9 mouse cellular contexts compared by ENCODE assay signal in the genomic region with DNA sequence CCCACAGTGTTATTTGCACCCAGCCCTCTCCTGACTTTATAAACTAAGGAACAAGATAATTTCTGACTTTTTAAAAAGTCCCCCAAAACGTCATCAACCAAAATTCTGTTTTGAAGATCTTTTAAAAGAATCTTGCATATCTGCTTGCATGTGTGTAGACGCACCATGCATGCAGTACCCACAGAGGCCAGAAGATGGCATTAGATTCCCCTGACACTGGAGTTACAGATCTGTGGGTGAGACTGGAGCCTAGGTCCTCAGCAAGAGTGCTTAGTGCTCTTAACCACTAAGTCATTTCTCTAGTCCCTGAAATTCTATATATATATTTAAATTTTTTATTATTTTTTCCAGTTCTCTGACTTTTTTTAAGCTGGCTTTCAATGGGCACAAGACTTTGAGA.
A peak's percentile ranks its signal among the peaks of the same experiment; 100 is the strongest.
DNase-seq lines count a peak whose midpoint lies in the region; ATAC-seq lines count a peak whose summit lies in the region.
"Had no signal": no experiment of that assay in that cellular context is flagged by ENCODE, and none has a peak within 500 bp of the region (broad histone marks: within the 10 kb centered on the region; RNA-seq: fewer than 3 reads in every experiment).

No protein-coding gene starts in this region.

- H3K27me3 ChIP-seq in forebrain, embryonic 11.5 days (ENCODE audit: control insufficient read depth, insufficient read depth, low read length): no peaks in the 10 kb centered on the region
- H3K27me3 ChIP-seq in forebrain, embryonic 15.5 days: no peaks in the 10 kb centered on the region
- H3K27me3 ChIP-seq in neural tube, embryonic 15.5 days (replicated peaks): no peaks in the 10 kb centered on the region

- H3K4me1 ChIP-seq in forebrain, embryonic 11.5 days (replicated peaks; ENCODE audit: control insufficient read depth, insufficient read depth, low read length): no peaks in the 10 kb centered on the region
- no peaks in the 10 kb centered on the region for H3K4me1 ChIP-seq in forebrain, embryonic 15.5 days
- H3K4me1 ChIP-seq in neural tube, embryonic 15.5 days: no peaks in the 10 kb centered on the region
- H3K4me1 ChIP-seq: midbrain, embryonic 12.5 days had no signal

- no peaks in the 10 kb centered on the region for H3K9me3 ChIP-seq in forebrain, embryonic 11.5 days (ENCODE audit: control insufficient read depth, low read length)
- no peaks in the 10 kb centered on the region for H3K9me3 ChIP-seq in forebrain, embryonic 15.5 days
- H3K9me3 ChIP-seq in neural tube, embryonic 15.5 days (replicated peaks): no peaks in the 10 kb centered on the region
- H3K9me3 ChIP-seq: midbrain, embryonic 12.5 days had no signal

- DNase-seq in forebrain, embryonic 11.5 days (ENCODE audit: low spot score): peak; percentile 78
- DNase-seq in neural tube, embryonic 10.5 days (ENCODE audit: extremely low spot score, low spot score): peak; percentile 69
- peak; percentile 73 for DNase-seq in brain, adult 2 months (ENCODE audit: low read depth, low spot score)
- peak; percentile 53 for DNase-seq in heart, adult 8-10 months (ENCODE audit: low spot score)
- peak; percentile 38 to 64 for DNase-seq in lung, adult 18-20 months
- peak; percentile 7 for DNase-seq in thymus, postnatal 0 days (ENCODE audit: low spot score)

- ATAC-seq in forebrain, embryonic 11.5 days (replicated peaks; ENCODE audit: low FRiP score): no peak
- ATAC-seq in forebrain, embryonic 15.5 days (replicated peaks): no peak
- no peak for ATAC-seq in neural tube, embryonic 15.5 days (ENCODE audit: low FRiP score)

- no peak overlapping the region for H3K27ac ChIP-seq in forebrain, embryonic 11.5 days (ENCODE audit: low read depth, low read length)
- no peak overlapping the region for H3K27ac ChIP-seq in forebrain, embryonic 15.5 days (replicated peaks)
- H3K27ac ChIP-seq in neural tube, embryonic 15.5 days (replicated peaks): no peak overlapping the region
- H3K27ac ChIP-seq: midbrain, embryonic 12.5 days had no signal

- no peak overlapping the region for H3K4me2 ChIP-seq in forebrain, embryonic 11.5 days (ENCODE audit: low read depth, low read length, severe bottlenecking)
- H3K4me2 ChIP-seq in forebrain, embryonic 15.5 days (replicated peaks): no peak overlapping the region
- H3K4me2 ChIP-seq in neural tube, embryonic 15.5 days: no peak overlapping the region
- H3K4me2 ChIP-seq: midbrain, embryonic 12.5 days had no signal

- WGBS in forebrain, embryonic 11.5 days: 30% methylated on average over 2 of the region's 2 CpGs
- WGBS in forebrain, embryonic 15.5 days: 38% methylated on average over 2 of the region's 2 CpGs
- 38% methylated on average over 2 of the region's 2 CpGs for WGBS in neural tube, embryonic 15.5 days

- H3K9ac ChIP-seq in forebrain, embryonic 11.5 days (ENCODE audit: low read length): no peak overlapping the region
- H3K9ac ChIP-seq in forebrain, embryonic 15.5 days (replicated peaks): no peak overlapping the region
- no peak overlapping the region for H3K9ac ChIP-seq in neural tube, embryonic 15.5 days (replicated peaks)
- H3K9ac ChIP-seq: midbrain, embryonic 12.5 days had no signal

- no peak overlapping the region for H3K4me3 ChIP-seq in forebrain, embryonic 11.5 days (ENCODE audit: low read depth, low read length)
- no peak overlapping the region for H3K4me3 ChIP-seq in forebrain, embryonic 15.5 days
- H3K4me3 ChIP-seq in neural tube, embryonic 15.5 days (replicated peaks): no peak overlapping the region
- H3K4me3 ChIP-seq: midbrain, embryonic 12.5 days had no signal

- H3K36me3 ChIP-seq in forebrain, embryonic 11.5 days (ENCODE audit: control insufficient read depth, insufficient read depth, low read length): no peaks in the 10 kb centered on the region
- H3K36me3 ChIP-seq in forebrain, embryonic 15.5 days: no peaks in the 10 kb centered on the region
- no peaks in the 10 kb centered on the region for H3K36me3 ChIP-seq in neural tube, embryonic 15.5 days
- H3K36me3 ChIP-seq: midbrain, embryonic 12.5 days had no signal

Comparison
In these comparisons a context has a peak if more than half of its experiments do, and no peak if none do; other contexts are left out.
1. DNase-seq: peak in every context shown above with its lines; median percentile 78 in forebrain, embryonic 11.5 days; 73 in brain, adult 2 months; 69 in neural tube, embryonic 10.5 days; 53 in heart, adult 8-10 months; 51 in lung, adult 18-20 months; 7 in thymus, postnatal 0 days.